Mouse (Mus musculus): ENCODE data around the gene Tango6.

Tango6 gene

GRCm38 (mm10) chr8:106761317-106761716 lies 78.4 kb downstream of the Tango6 start:
- no peak for DNase-seq (ENCODE audit: low read depth, low spot score)

- DNase-seq (ENCODE audit: low read depth, low spot score): no peak
These were observed 79.1 kb downstream of the Tango6 start for GRCm38 (mm10) chr8:106761867-106762523.

GRCm38 (mm10) chr8:106764529-106764928 lies 81.7 kb downstream of the Tango6 start:
- peak; percentile 62 for DNase-seq (ENCODE audit: low read depth, low spot score)

DNA sequence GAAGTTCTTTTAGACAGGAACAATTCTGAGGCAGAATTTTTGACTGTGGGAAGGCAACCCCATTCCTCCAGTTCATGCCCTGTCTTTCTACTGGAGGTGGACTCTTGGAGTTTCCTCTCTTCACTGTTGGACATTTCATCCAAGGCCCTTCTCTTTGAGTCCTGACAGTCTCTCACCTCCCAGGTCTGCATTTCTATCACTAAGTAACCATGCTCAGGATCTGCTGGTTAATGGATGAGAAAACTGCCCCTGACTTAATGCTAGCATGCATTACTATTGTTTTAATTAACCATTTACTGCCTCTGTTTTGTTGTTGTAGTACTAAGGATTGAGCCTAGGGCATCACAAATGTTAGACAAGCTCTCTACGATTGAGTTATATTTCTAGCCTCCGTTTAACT lies 82.7 kb downstream of the Tango6 start:
- DNase-seq (ENCODE audit: low read depth, low spot score): no peak

DNA sequence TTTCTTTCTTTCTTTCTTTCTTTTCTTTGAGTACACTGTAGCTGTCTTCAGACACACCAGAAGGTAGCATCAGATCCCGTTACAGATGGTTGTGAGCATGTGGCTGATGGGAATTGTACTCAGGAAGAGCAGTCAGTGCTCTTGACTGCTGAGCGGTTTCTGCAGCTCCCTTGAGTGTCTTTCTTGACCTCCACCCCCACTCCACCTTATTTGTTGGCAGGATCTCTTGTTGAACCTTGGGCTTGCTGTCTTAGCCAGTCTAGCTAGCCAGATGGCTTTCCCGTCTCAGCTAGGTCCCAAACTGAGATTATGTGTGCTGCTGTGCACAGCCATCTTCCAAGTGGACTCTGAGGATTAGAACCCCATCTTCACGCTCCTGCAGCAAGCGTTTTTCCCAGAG lies 83.9 kb downstream of the Tango6 start:
- DNase-seq (ENCODE audit: low read depth, low spot score): no peak

- no peak for DNase-seq (ENCODE audit: low read depth, low spot score)
These were observed 86.4 kb downstream of the Tango6 start for GRCm38 (mm10) chr8:106769147-106769805.

- no peak for DNase-seq (ENCODE audit: low read depth, low spot score)
These were observed 87.8 kb downstream of the Tango6 start for GRCm38 (mm10) chr8:106770596-106771179.

- DNase-seq (ENCODE audit: low read depth, low spot score): no peak
These were observed 89.2 kb downstream of the Tango6 start for GRCm38 (mm10) chr8:106772094-106772493.

DNA sequence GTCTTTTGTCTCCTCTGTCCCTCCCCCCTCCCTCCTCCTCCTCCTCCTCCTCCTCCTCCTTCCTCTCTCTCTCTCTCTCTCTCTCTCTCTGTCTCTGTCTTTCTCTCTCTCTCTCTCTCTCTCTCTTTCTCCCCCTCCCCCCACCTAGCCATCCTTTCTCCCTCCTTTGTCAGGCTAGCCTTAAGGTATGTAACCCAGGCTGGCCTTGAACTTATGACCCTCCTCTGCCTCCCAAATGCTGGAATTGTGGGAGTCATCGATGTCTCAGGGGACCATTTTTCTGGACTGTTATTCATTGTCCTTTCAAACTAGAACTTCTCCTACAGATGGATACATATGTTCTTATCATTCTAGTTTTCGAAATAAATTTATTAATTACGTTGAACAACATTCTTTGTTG lies 89.6 kb downstream of the Tango6 start:
- peak; percentile 63 for DNase-seq (ENCODE audit: low read depth, low spot score)

DNA sequence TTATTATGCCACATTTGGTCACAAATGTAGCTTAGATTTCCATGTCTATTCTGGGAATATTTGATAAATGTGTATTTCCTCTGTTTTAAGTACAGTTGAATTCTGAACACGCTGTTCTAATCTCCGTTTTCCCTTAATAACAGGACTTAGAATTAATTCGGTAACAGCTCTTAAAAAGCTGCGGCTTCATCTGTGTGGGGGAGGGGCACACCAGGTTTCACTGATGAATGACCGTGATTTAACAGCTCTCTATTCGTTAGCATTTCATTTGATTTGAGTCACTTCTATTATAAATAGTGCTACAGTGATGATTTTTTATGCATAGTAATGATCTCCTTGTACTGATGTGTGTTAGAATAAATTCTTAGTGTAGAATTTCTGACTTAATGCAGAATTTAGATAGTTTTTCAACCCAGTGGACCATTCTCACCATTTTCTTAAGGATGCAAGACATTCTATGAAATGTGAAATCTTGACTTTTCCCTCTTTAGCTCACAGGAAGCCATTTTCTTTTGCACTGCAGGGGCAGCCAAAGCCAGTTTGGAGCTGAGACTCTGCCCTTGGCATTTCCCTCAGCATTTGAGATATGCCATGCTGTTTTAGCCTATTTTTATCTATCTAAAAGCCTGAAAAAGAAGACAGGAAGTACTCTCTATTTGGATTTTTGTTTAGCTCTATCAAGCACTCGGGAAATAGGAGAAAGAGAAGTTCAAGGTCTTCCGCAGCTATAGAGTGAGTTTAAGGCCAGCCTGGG lies 91.9 kb downstream of the Tango6 start:
- DNase-seq (ENCODE audit: low read depth, low spot score): no peak

DNA sequence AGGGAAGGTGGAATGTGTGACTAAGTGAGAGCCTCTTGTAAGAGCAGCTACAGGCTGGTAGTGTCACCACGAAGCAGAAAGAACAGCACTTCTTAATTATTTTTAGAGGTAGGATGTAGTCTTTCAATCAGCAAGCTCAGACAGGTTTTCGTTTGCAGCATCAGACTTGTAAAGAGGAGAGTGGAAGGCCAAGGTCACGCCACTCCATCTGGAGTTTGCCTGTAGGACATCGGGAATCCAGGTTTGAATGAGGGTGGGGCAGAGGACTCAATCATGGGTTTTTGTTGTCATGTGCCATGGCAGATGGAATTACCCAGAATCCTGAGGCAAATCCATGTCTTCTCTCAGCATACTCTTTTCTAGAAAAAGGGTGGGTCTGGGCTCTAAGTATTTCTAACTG lies 106.8 kb downstream of the Tango6 start:
- peak; percentile 76 for DNase-seq (ENCODE audit: low read depth, low spot score)

- DNase-seq (ENCODE audit: low read depth, low spot score): no peak
These were observed 112.0 kb downstream of the Tango6 start for GRCm38 (mm10) chr8:106794820-106795219.

- no peak for DNase-seq (ENCODE audit: low read depth, low spot score)
These were observed 117.0 kb downstream of the Tango6 start for GRCm38 (mm10) chr8:106799821-106800220.

DNA sequence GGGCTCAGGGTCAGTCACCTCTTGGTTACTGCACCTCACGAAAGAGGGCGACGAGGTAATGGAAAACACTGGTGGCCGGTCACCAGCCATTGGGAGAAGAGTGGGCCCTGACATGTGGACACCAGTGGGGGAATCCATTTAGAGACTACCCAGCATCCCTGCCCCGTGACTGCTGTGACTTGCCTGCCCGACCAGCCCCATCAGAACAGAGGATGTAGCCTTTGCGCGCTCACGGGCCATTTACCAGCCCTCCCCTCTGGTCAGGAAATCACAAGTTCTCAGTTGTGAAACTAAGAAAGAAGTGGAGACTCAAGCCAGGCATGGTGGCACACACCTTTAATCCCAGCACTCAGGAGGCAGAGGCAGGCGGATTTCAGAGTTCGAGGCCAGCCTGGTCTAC lies 118.4 kb downstream of the Tango6 start:
- DNase-seq (ENCODE audit: low read depth, low spot score): no peak

DNA sequence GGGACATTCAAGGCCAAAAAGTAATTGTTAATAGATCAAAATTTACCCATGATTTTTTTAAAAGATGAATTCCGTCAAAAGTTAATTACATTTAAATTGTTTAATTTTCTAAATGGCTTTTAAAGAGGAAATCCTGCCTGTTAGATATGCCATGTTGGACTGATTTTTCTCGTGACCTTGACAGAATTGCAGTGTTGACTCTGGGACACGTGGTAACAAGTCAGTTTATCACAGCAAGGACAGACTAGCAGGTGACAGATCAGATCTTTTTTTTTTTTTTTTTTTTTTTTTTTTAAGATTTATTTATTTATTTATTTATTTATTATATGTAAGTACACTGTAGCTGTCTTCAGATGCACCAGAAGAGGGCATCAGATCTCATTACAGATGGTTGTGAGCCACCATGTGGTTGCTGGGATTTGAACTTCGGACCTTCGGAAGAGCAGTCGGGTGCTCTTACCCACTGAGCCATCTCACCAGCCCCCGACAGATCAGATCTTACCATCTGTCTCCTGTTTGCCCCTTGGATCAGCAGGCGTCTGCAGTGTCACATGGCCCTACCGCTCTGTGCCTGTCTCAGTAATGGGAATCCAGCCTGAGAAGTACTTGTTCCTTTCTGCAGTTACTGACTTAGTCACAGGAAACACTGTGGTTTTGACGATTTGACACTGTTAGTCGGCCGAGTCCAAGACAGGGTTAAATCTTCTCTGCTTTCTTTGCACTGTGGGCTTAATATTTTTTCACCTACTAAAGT lies 119.7 kb downstream of the Tango6 start:
- peak; percentile 61 for DNase-seq (ENCODE audit: low read depth, low spot score)

GRCm38 (mm10) chr8:106805859-106806258 lies 123.0 kb downstream of the Tango6 start:
- peak; percentile 75 for DNase-seq (ENCODE audit: low read depth, low spot score)

DNA sequence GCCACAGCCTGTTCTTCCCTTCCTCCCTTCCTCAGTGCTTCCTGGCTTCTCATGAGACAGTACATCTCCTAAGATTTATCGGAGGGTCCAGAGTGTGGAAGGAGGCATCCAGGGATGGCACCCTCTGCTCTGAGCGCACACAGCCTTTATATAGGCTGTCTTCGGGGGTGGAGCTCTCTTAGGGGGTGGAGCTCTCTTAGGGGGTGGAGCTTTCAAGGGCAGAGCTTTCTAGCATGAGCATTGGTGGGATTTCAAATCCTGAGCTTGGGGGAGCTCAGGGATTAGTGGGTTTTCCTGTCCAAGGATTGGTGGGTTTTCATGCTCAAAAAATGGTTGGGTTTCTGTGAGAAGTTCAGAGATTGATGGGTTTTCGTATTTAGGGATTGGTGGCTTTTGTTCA lies 124.6 kb downstream of the Tango6 start:
- DNase-seq (ENCODE audit: low read depth, low spot score): peak; percentile 25

GRCm38 (mm10) chr8:106809726-106810125 lies 126.9 kb downstream of the Tango6 start:
- DNase-seq (ENCODE audit: low read depth, low spot score): no peak

DNA sequence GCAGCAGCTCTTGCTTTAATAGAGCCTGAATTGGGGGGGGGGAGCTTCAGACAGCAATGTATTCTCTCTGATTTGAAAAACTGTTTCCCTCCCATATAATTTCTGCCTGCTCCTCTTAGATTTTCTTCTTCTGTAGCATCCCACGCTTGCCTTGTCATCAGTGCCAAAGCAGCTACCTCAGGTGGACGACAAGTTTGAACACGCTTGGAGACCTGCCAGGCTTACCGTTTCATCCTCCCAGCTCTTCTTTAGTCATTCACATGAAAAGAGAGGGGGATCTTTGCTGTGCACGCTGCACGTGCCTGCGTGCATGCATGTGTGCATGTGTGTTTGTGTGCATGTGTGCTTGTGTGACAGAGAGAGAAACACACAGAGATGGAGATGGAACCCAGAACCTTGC lies 127.5 kb downstream of the Tango6 start:
- DNase-seq (ENCODE audit: low read depth, low spot score): no peak

GRCm38 (mm10) chr8:106812560-106812959 lies 129.7 kb downstream of the Tango6 start:
- DNase-seq (ENCODE audit: low read depth, low spot score): no peak

DNA sequence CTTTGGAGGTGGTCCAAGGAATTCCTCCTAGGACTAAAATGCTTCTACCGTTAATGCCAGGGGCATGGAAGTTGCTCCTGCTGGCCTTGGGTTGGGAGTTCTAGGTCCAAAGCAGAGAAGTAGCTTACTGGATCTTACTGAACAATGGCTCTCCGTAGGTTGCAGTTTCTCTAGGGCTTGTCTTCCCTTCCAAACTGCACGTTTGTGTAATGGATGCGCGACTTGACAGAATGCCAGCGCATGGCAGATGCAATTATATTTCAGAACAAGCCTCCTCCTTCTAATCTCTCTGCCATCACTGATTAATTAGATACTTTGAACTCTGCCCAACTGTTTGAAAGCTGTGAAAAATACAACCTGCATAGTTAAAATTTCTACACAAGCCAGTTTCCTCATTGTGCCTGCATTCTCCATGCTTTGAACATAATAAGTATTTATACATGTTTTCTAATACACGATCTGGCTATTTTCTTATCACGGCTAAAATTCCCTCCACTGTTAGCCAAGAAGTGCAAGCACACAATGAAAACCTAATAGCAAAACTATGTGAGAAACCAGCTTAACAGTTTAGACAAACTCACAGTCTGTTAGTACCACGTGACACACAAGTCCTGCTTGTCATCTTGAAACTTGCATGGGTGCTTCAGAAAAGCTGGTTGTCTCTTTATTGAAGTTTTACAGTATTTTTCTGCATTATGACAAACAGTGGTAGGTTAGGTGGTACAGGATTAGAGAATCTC lies 133.7 kb downstream of the Tango6 start:
- no peak for DNase-seq (ENCODE audit: low read depth, low spot score)

Data from ES-CJ7 (cell line).